Mouse (Mus musculus): ENCODE results near the gene Smg1.
A peak's percentile ranks its signal among the peaks of the same experiment; 100 is the strongest.

DNA sequence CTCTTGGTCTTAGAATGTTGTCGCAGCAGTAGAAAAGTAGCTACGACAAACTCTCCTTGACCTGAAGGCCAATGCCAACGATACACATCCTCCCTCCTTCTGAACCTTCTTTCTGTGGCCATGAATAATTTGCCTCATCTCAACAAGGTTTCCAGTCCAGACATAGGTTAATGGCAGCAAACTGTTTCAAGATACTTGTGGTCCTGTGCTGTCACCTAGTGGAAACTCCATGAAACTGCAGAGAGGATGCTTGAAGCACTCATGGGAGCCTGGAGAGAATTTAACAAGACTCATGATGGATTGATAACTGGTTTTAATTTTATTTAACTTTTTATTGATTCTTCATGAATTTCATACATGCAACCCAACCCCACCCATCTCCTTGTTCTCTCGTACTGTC, 141.2 kb downstream of the Smg1 start:
- TF ChIP-seq POLR2A (IDR thresholded peaks at IDR 0.05; ENCODE audit: control insufficient read depth, low read depth, low read length) (no peak), CTCF (IDR thresholded peaks at IDR 0.05; ENCODE audit: control insufficient read depth, insufficient read depth, insufficient replicate concordance, low read depth, low read length) (peak; percentile 24; the same call in 1 of the 2 replicates)

Measured in testis, adult 2 months (tissue).